Mouse (Mus musculus) lung, postnatal 36 days (tissue): Measurements from ENCODE around the gene Tcte1.

ENCODE experiments used
- DNase-seq: peaks from one replicate; pipeline ENCODE4 v3.0.0; 2022; ENCODE audit warnings: mixed read lengths

Tcte1 gene

DNA sequence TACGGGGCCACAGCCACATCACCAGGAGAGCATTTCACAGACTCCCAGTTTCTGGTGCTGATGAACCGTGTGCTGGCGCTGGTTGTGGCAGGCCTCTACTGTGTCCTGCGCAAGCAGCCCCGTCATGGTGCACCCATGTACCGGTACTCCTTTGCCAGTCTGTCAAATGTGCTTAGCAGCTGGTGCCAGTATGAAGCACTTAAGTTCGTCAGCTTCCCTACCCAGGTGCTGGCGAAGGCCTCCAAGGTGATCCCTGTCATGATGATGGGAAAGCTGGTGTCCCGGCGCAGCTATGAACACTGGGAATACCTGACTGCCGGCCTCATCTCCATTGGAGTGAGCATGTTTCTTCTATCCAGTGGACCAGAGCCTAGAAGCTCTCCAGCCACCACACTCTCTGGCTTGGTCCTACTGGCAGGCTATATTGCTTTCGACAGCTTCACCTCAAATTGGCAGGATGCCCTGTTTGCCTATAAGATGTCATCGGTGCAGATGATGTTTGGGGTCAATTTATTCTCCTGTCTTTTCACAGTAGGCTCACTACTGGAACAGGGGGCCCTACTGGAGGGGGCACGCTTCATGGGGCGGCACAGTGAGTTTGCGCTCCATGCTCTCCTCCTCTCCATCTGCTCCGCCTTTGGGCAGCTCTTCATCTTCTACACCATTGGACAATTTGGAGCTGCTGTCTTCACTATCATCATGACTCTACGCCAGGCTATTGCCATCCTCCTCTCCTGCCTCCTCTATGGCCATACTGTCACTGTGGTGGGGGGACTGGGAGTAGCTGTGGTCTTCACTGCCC, 43.3 kb downstream of the Tcte1 start:
- DNase-seq, result no peak

DNA sequence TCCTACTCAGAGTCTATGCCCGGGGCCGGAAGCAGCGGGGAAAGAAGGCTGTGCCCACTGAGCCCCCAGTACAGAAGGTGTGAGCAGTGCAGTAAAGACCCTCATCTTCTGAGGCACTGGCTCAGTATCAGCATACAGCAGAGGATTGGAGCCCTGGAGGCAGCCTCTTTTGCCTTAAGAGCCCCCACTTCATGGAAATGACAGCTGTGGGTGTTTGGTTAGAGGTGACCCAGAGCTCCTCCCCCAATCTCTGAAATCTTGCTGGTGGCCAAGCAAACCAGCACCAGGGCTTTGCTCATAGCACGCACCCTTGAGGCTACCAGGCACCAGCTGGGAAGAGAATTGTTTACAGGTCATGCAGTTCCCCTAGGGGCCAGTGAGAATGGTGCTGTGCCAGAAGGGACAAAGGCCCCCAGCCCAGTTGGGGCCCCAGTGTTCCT, 43.9 kb downstream of the Tcte1 start:
- no peak for DNase-seq

DNA sequence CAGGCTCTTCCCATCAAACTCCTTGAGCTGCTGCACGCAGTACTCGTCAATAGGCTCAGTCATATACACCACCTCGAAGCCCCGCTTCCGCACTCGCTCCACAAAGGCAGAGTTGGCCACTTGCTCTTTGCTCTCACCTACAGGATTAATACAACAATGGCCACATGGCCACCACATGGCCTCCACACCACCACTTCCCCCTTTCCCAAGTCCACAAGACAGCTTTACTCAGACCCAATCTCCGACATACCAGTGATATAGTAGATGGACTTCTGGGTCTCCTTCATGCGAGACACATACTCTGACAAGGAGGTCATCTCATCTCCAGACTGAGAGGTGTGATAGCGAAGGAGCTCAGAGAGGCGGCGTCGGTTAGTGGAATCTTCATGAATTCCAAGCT, 45.8 kb downstream of the Tcte1 start:
- DNase-seq, result no peak

DNA sequence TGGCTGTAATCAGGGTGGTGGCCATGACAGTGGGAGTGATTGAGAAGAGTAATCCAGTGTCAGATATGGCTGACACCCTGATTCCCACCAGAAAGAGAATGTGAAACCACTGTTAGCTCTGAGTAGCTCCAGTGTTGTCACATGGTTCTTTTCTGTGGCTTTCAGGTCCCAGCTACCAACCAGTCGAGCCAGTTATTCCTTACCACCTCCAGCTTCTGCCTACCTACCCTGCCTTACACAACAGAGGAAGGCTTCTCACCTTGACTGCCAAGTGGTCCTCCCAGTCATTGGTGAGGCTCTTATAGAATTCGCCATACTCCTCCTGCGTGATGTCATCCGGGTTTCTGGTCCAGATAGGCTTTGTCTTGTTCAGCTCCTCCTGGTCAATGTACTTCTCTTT, 46.8 kb downstream of the Tcte1 start:
- DNase-seq, result no peak

DNA sequence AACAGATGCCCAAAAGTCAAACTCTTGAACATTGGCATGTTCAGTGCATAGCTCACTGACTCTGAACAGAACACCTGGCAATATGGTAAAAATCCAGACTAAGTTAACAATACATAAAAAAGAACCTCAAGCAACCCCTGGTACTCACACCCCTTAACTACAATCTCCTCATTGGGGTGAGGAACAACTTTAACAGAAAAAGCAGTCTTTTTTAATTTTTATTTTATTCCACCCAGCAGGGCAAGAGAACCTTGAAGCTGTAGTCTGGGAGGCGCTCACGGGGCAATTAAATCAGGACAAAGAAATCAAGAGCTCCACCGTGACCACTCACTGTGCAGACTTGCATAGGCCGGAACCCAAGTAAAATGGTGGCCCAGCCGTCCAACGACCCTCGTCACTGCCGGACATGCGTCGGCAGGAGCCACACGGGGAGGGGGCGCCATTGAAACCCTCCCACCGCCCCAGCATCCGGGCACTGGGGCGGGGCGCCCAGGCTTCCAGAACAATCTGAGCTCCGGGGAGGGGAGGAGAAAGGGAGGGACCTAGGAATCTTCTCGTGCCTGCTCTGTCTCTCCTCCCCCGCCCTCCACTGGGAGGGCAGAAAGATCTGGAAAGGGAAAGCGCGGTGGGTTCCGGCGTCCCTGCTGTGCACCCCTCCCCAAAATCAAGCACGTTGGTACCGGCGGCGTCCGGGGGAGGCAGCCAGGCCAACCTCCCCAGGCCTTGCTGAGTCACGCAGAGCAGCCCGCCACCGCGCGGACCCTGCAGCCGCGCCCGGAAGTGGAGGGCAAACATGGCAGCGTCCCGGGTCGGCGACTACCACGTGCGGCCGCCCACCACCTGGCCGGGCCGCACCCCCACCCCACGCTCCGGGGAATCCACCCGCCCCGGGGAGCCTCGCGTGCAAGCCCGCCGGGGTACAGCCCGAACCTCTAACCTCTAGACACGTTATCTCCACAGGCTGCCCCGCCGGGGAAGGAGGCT, 49.2 kb downstream of the Tcte1 start:
- DNase-seq, result peak; percentile 90

DNA sequence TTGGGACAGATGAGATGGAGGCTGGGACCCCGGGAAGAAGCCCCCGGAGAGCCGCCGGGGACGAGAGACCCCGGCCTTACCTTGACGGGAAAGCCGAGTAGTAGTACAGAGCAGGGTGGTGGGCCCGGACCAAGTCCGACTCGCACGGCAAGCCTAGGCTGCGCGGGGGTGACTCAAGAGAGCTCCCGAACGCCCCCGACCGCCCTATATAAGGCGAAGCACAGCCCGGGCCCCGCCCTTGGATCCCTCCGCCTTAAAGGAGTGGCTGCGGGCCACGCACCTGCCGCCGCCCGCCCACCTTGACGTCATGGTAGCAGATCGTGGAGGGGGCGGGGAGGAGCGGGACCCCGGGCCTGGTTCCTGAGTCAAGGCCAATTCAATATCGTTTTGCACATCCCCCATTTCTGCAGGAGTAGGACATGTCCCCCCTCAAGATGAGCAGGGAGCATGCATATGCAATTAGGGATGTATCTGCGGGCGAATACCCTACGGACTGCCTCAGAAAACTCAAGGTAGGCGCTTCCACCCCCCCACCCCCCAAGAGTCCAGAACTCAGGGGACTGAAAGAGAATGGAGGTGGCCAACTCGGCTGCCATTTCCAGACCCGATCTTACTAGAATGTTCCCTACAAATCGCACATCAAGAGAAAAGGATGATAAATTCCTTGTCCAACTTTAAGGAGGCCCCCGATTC, 50.0 kb downstream of the Tcte1 start, which contains the start of gene Hsp90ab1:
Gene Hsp90ab1, minus strand, starts transcription at position 185 of the 693 bp plus-strand sequence.
- peak; percentile 99 for DNase-seq

DNA sequence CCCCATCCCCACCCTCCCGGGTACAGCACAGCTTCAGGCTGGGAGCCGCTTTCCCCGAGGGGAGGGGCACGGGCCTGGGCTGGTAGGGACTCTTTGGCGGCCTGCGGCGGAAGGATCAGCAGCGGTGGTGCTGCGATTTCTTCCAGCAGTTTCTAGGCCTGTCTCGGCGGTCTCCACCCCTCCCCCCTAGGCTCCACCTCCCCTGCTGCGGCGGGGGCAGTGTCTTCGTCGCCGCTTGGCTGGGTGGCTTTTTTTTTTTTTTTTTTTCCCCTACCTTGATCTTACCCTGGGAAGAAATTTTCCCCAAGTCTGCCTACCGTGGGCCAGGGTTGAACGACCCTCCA, 50.5 kb downstream of the Tcte1 start:
- DNase-seq, result peak; percentile 99

DNA sequence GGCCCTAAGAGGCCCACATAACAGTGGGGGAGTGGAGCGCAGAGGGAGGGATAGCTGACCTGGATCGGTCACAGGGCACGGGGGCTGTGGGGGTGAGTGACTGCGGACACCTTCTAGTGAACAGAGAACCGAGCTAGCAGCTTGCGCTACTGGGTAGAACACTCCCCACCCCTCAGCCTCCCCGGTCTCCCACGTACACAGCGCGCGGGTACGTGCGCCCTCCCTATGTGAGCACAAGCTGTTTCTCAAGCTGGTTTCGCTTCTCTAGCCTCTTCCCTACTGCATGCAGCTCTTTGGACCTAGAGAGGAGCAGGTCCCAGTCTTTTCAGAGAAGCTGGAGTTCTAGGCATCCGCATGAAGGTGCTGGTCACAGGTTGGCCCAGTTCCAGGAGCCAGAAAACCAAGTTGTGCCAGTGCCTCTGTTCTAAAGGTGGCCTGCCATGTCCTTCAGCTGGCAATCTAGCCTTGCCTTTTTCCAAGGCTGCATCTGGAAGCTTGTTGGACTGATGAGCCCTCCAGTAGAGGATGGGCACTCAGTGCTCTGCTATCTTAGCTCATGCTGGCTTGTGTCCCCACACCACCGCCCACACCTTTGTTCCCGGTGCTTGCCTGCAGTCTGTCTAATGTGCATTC, 51.0 kb downstream of the Tcte1 start:
- DNase-seq, result peak; percentile 76

DNA sequence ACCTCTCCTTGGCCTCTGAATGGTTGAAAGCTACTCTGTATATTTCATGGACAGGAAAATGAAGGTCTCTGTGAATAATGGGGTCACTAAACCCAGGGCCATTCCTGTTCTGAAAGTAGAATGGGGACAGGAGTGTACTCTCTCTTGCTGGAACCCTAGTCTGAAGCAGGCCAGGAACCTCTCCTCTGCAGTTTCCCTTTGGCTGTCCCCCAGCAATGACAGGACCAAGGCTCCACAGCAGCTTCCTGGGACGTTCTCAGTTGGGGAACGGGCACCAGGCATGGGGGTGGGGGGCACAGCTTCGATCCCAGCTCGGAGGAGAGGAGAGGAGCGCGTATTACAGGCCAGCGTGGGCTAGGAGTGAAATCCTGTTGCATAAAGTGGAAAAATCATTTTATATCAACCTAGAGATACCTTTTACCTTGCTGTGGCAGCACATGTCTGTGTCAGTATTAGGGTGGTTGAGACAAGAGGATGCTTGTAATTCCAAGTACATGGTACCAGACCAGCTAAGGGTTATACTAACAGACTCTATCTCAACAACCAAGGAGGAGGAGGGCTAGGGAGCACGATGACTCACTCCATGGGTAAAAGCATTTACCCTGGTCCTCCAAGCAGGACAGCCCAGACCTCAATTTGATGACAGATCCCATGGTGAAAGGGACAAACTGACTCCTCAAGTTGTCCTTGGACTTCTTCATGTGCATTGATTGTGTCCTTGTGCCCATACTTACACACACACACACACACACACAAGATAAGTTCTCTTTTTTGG, 52.1 kb downstream of the Tcte1 start:
- no peak for DNase-seq

DNA sequence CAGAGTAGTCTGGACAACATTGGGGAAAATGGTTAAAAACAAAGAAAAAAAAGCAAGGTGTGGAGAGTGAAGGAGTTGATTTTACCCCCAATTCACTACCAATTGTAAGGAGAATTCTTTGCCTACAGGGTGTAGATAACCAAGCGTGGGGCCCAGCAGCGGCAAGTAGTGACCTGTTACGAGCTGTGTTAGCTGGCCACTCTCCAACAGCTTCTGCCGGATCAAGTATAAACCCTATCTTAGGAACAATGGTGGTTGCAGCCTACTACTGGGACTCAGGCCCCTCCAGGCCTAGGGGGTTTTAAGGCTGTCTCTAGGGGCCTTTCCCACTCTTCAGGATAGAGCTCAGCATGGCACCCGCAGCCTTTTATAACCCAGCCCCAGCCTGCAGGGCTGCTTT, 55.0 kb downstream of the Tcte1 start:
- DNase-seq, result no peak

DNA sequence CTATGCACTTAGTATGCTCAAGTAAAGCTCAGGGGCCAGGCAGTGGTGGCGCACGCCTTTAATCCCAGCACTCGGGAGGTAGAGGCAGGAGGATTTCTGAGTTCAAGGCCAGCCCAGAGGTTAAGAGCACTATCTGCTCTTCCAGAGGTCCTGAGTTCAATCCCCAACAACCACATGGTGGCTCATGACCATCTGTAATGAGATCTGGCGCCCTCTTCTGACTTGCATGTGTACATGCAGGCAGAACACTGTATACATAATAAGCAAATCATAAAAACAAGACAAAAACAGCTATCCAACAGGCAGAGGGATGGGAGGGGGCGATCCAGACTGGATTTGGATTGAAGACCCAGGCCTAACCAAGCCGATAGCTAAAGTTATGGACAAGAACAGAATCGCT, 55.6 kb downstream of the Tcte1 start:
- DNase-seq, result no peak

DNA sequence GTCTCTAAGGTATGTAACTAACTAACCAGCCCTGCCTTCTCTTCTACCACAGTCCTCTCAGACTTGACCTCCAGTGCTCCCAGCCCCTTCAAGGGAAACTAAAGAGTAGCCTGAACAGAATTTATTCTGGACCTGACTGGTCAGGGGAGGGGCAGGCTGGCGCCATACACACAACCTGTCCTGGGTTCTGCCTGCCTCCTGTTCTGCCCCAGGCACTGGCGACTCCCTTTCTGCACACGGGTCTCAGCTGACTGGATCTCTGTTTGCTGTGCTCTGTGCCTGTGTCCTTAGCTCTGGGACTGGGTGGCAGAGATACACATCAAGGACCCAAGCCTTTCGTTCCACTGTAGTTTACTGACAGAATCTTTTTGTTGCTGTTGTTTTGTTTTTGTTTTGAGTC, 56.3 kb downstream of the Tcte1 start:
- DNase-seq, result no peak

DNA sequence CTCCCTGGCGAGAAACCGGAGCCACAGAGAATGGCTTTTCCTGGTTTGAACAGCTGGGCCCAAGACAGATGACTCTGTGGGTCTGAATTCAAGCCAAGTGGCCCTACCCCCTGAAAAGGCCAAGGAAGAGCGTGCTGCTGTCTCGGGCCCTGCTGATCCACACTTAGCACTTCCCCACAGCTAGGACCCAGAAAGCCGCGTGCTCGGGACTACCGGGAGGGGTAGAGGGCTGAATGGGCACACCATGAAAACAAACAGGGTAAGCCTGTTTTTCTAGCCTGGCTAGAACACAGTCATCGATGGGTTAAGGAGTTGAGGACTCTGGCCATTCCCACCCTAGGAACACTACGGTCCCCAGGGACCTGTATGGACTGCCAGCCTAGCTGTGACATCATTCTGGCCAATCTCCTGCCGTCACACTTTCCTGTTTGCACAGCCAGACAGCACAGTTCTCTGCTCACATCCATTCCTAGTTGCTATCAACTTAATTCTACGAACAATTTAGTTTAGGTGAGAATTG, 57.8 kb downstream of the Tcte1 start:
- DNase-seq, result peak; percentile 77

DNA sequence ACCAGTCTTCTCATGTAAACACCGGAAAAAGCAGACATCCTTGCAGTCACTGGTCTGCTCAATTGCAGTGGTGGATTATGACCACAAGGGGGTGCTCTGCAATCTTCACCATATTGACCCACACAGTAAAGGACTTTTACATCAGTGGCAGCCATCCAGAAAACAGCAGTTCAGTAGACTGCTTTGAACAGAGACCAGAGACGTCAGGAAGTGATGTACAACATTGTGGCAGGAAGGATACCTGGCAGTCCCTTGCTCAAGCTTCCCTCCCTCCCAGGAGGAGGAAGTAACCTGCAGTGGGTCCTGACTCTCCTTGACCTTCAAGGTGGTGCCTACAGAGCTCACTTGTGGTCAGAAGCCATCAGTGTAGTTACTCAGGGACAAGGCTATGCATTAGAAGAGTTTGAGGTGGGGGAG, 58.3 kb downstream of the Tcte1 start:
- DNase-seq, result peak; percentile 89

DNA sequence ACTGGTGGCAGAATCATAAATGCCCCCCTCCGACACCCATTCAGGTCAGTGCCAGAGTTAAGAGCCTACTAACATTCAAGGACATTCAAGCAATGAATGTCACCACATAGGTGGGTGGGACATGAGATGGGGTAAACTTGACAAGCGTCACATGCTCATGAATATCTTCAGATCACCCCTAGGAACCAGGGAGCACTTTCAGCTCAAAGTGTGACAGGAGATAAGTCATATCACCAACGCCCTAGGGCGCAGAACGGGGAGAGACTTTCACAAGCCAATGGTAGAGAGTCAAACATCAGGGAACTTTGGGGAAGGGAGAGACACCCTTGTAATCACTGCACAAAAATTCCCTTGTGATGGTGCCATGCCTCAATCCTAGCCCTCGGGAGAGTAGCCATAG, 59.0 kb downstream of the Tcte1 start:
- DNase-seq, result no peak

DNA sequence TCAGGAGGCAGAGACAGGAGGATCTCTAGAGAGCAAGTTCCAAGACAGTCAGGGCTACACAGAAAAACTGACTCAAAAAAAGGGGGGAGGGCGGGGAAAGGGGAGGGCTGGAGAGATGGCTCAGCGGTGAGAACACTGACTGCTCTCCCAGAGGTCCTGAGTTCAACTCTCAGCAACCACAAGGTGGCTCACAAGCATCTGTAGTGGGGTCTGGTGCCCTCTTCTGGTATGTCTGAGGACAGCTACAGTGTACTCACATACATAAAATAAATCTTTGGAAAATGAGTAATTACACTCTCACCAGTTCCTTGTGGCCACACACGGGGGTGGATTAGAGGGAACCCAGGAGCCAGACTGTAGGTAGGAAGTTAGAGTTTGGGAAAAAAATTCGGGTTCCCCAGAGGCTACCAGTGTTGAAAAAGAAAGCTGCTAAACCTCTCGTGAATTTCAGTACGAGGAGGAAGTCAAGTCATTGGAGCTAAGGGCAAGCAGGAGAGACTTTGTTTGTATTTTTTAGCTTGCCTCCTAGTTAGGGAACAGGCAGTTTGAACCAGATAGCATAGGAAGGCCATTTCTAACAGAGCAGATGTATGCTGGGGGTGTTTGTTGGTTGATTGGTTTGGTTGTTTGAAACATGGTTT, 59.6 kb downstream of the Tcte1 start:
- peak; percentile 62 for DNase-seq

DNA sequence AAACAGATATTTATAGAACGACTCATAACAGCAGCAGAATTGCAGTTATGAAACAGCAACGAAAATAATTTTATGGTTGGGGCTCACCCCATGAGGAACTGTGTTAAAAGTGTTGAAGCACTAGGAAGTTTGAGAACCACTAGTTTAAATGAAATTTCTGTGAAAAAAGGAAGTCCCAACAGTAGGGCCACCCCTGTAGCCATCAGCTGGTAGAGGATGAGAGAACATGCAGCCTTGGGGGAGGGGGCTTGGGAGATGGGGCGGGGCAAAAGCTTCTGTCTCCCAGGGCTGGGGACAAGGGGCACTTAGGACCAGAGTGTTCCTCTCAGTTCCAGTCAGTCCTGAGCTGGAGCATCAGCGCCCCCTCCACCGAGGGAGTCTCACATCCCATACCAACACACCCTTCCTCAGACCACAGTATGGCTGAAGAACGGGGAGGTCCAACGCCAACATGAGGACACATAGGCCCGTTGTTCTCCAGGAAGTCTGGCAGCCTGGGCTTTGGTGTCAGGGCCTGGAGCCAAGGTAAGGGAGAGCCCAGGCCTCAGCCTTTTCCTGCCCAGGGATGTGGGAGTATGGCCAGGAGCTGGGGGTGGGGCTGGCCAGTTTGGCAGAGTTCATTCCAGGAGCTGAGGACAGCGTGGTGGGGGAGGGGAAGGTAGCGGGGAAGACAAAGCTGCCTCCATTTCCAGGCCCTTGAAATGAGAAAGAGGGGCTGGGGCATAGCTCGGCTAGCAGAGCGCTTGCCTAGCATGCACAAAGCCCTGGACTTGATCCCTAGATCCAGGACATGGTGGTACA, 61.1 kb downstream of the Tcte1 start:
- peak; percentile 94 for DNase-seq

DNA sequence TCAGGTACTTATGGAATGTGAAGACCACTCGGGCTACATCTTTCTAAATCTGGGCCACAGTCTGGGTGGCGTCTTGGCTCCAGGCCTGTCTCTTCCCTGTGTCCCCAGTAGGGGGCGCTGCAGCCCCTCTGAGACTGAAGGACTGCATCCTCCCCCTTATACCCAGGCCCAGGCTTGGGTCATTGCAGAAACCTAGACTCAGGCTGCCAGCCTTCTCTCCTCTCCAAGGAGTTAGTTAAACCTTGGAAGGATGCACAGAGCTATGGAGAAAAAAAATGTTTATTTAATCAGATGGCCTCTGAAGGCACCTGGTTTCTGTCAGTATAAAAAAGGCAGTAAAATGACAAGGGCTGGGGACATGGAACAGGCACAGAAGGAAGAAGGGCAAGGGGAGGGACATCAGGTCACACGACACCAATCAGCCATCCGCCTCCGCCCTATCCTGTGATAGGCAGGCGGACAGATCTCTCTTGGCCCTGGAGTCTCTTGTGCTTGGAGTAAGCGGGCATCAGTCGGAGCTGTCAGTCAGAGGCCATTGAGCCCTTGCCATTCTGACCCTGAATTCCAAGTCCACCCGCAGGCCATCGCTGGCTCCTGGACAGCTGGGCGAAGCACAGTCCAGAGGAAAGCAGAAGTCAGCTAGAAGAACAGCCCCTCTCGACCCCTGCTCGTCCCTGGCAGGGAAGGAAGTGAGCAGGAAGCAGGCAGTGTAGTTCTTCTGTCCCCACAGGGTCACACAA, 61.9 kb downstream of the Tcte1 start:
- DNase-seq, result peak; percentile 86

DNA sequence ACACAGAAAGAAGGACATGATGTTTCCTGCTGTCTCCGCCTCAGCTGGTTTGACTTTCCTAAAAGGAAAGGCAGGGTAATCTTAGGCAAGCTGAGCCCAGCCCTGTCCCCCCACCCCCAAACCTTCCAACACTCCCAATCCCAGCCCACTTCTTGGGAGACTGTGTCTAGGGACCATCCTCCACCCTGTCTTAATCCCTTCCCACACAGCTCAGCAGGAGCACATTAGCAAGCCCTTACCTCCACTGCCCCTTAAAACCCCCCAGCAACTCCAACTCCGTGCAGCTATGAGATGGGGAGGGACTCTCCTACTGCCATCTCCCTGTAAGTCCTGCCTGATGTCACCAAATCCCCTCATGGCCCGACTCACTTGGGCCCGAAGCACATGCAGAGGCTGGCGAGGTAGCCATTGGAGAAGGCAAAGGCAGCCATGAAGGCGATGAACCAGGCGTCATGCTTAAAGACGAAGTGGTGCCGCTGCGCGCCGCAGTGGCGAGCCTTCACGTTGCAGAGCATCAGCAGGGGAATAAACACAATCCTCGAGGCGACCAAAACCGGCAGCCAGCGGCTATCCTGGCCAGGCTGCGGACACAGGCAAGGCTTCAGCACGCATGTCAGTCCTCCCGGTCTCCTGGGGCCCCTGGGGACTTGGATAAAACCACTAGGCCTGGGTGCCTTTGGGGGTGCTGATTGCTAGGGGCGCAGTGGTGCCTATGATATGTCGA, 62.7 kb downstream of the Tcte1 start:
- no peak for DNase-seq
